Mouse (Mus musculus) kidney, embryonic 14.5 days (tissue): Measurements from ENCODE around the gene D430042O09Rik. TPM values are rescaled to one million over a fixed set of nuclear protein-coding genes. Genes with fewer than 3 reads are reported as not detected.
A peak's percentile ranks its signal among the peaks of the same experiment; 100 is the strongest.

ENCODE experiments used
- ATAC-seq: fragments of 200-750 bp; cut with Nextera tagmentation; 2 replicates; pipeline ENCODE4 v1.8.0; 2017; ENCODE audit warnings: moderate number of reproducible peaks, mild to moderate bottlenecking, moderate TSS enrichment, moderate library complexity; ENCODE audit not compliant: low FRiP score, low TSS enrichment
- H3K27ac ChIP-seq: fragments of 300-500 bp; sonication (generic); 2 replicates; pipeline ENCODE4 v1.5.1; 2014; ENCODE audit warnings: low read depth, mild to moderate bottlenecking, low read length, moderate library complexity, mixed read lengths
- H3K27me3 ChIP-seq: fragments of 300-500 bp; sonication (generic); 2 replicates; pipeline ENCODE4 v1.6.1; 2014; ENCODE audit warnings: mild to moderate bottlenecking, low read length; ENCODE audit not compliant: control insufficient read depth, insufficient read depth
- H3K36me3 ChIP-seq: fragments of 300-500 bp; sonication (generic); 2 replicates; pipeline ENCODE4 v1.6.1; 2014; ENCODE audit warnings: low read length, mixed read lengths; ENCODE audit not compliant: control insufficient read depth, insufficient read depth
- H3K4me1 ChIP-seq: fragments of 300-500 bp; sonication (generic); 2 replicates; pipeline ENCODE4 v1.6.1; 2014; ENCODE audit warnings: low read length, mixed read lengths; ENCODE audit not compliant: control insufficient read depth, insufficient read depth
- H3K4me2 ChIP-seq: fragments of 300-500 bp; sonication (generic); replicated peaks from 2 replicates; pipeline ENCODE4 v1.6.1; 2014; ENCODE audit warnings: low read depth, mild to moderate bottlenecking, low read length
- H3K4me3 ChIP-seq: fragments of 300-500 bp; sonication (generic); 2 replicates; pipeline ENCODE4 v1.5.1; 2014; ENCODE audit warnings: mild to moderate bottlenecking, low read length
- H3K9ac ChIP-seq: fragments of 300-500 bp; sonication (generic); 2 replicates; pipeline ENCODE4 v1.6.1; 2014; ENCODE audit warnings: low read depth, mild to moderate bottlenecking, low read length, moderate library complexity
- H3K9me3 ChIP-seq: fragments of 300-500 bp; sonication (generic); 2 replicates; pipeline ENCODE4 v1.6.1; 2016; ENCODE audit warnings: low read length; ENCODE audit not compliant: control insufficient read depth
- WGBS: fragments of 180-500 bp; shearing (Covaris S2); extraction: QIAGEN DNeasy Blood & Tissue Kit; methylation state at CpG from one replicate; pipeline ENCODE4 v1.1.7; 2014; 5-methylcytosine and 5-hydroxymethylcytosine counted together
- polyA plus RNA-seq: library from polyadenylated mRNA; unstranded; fragments of >200 nt; fragmentation: Nextera tagmentation; extraction: Ambion mirVana; gene quantifications from 2 replicates; pipeline ENCODE4 v1.2.1, GENCODE M21; 2014

The D430042O09Rik gene
- polyA plus RNA-seq, 1 experiment from 2014 or later: 11.5 TPM

GRCm38 (mm10) chr7:125883232-125883631 is 175.5 kb downstream of the D430042O09Rik start:
- H3K36me3 ChIP-seq: no peaks in the 10 kb centered on the region
- H3K27me3 ChIP-seq: no peaks in the 10 kb centered on the region
- H3K9ac ChIP-seq: no peak overlapping the region
- H3K9me3 ChIP-seq: no peaks in the 10 kb centered on the region
- H3K4me3 ChIP-seq: no peak overlapping the region
- H3K27ac ChIP-seq: no peak overlapping the region
- no peak for ATAC-seq
- peaks cover 6% of the 10 kb centered on the region; the same call in 1 of the 2 replicates for H3K4me1 ChIP-seq
- 45% methylated on average over 2 of the region's 2 CpGs for WGBS
- H3K4me2 ChIP-seq: no peak overlapping the region

- 62% methylated on average over 4 of the region's 4 CpGs for WGBS
- H3K27ac ChIP-seq: no peak overlapping the region
- no peak overlapping the region for H3K4me3 ChIP-seq
- H3K27me3 ChIP-seq: no peaks in the 10 kb centered on the region
- ATAC-seq: no peak
- H3K36me3 ChIP-seq: no peaks in the 10 kb centered on the region
- no peak overlapping the region for H3K4me2 ChIP-seq
- H3K9me3 ChIP-seq: no peaks in the 10 kb centered on the region
- no peak overlapping the region for H3K9ac ChIP-seq
- H3K4me1 ChIP-seq: peaks cover 6% of the 10 kb centered on the region; the same call in 1 of the 2 replicates
Observed at GRCm38 (mm10) chr7:125886116-125886680, 178.5 kb downstream of the D430042O09Rik start.

- ATAC-seq: no peak; the same call in 1 of the 2 replicates
- 22% methylated on average over 4 of the region's 4 CpGs for WGBS
Observed at GRCm38 (mm10) chr7:125887124-125887523, 179.4 kb downstream of the D430042O09Rik start.

GRCm38 (mm10) chr7:125887761-125888160 is 180.1 kb downstream of the D430042O09Rik start:
- Histone ChIP-seq H3K4me1 (peaks cover 6% of the 10 kb centered on the region; the same call in 1 of the 2 replicates), H3K36me3 (no peaks in the 10 kb centered on the region), H3K9ac (no peak overlapping the region), H3K27ac (no peak overlapping the region), H3K27me3 (no peaks in the 10 kb centered on the region), H3K4me2 (no peak overlapping the region), H3K9me3 (no peaks in the 10 kb centered on the region), H3K4me3 (no peak overlapping the region)
- no peak for ATAC-seq
- WGBS: 79% methylated on average over 5 of the region's 5 CpGs

More at GRCm38 (mm10) chr7:125887124-125887523, 179.4 kb downstream of the D430042O09Rik start:
- no peak overlapping the region for H3K9ac ChIP-seq
- H3K4me2 ChIP-seq: no peak overlapping the region
- no peaks in the 10 kb centered on the region for H3K36me3 ChIP-seq
- no peaks in the 10 kb centered on the region for H3K27me3 ChIP-seq
- no peaks in the 10 kb centered on the region for H3K9me3 ChIP-seq
- H3K4me3 ChIP-seq: no peak overlapping the region
- no peak overlapping the region for H3K27ac ChIP-seq
- peaks cover 6% of the 10 kb centered on the region; the same call in 1 of the 2 replicates for H3K4me1 ChIP-seq

GRCm38 (mm10) chr7:125888373-125888772 is 180.7 kb downstream of the D430042O09Rik start:
- no peak overlapping the region for H3K4me2 ChIP-seq
- H3K4me1 ChIP-seq: peaks cover 6% of the 10 kb centered on the region; the same call in 1 of the 2 replicates
- H3K36me3 ChIP-seq: no peaks in the 10 kb centered on the region
- no peak overlapping the region for H3K27ac ChIP-seq
- WGBS: 40% methylated on average over 12 of the region's 12 CpGs
- no peaks in the 10 kb centered on the region for H3K9me3 ChIP-seq
- H3K27me3 ChIP-seq: no peaks in the 10 kb centered on the region
- H3K9ac ChIP-seq: no peak overlapping the region
- ATAC-seq: no peak
- no peak overlapping the region for H3K4me3 ChIP-seq

- Histone ChIP-seq H3K27me3 (no peaks in the 10 kb centered on the region), H3K4me2 (no peak overlapping the region), H3K36me3 (no peaks in the 10 kb centered on the region), H3K9ac (no peak overlapping the region), H3K4me1 (no peaks in the 10 kb centered on the region), H3K4me3 (no peak overlapping the region), H3K9me3 (no peaks in the 10 kb centered on the region), H3K27ac (no peak overlapping the region)
- WGBS: 90% methylated on average over 5 of the region's 5 CpGs
- ATAC-seq: no peak
Observed at GRCm38 (mm10) chr7:125893621-125894020, 185.9 kb downstream of the D430042O09Rik start.

- Histone ChIP-seq H3K4me3 (no peak overlapping the region), H3K27ac (no peak overlapping the region), H3K4me2 (no peak overlapping the region), H3K27me3 (no peaks in the 10 kb centered on the region), H3K9me3 (no peaks in the 10 kb centered on the region), H3K36me3 (no peaks in the 10 kb centered on the region), H3K4me1 (no peaks in the 10 kb centered on the region), H3K9ac (no peak overlapping the region)
- no peak for ATAC-seq
- 85% methylated on average over 4 of the region's 4 CpGs for WGBS
Observed at GRCm38 (mm10) chr7:125897059-125897458, 189.4 kb downstream of the D430042O09Rik start.

- Histone ChIP-seq H3K27me3 (no peaks in the 10 kb centered on the region), H3K36me3 (no peaks in the 10 kb centered on the region), H3K4me3 (no peak overlapping the region), H3K9me3 (no peaks in the 10 kb centered on the region), H3K4me2 (no peak overlapping the region), H3K27ac (no peak overlapping the region), H3K4me1 (no peaks in the 10 kb centered on the region), H3K9ac (no peak overlapping the region)
- peak; percentile 76; the same call in 1 of the 2 replicates for ATAC-seq
- 30% methylated on average over 7 of the region's 7 CpGs for WGBS
Observed at GRCm38 (mm10) chr7:125899036-125899435, 191.3 kb downstream of the D430042O09Rik start.

GRCm38 (mm10) chr7:125899916-125900315 is 192.2 kb downstream of the D430042O09Rik start:
- Histone ChIP-seq H3K4me1 (no peaks in the 10 kb centered on the region), H3K4me2 (no peak overlapping the region), H3K27ac (no peak overlapping the region), H3K9ac (no peak overlapping the region), H3K36me3 (no peaks in the 10 kb centered on the region), H3K4me3 (no peak overlapping the region), H3K9me3 (no peaks in the 10 kb centered on the region), H3K27me3 (no peaks in the 10 kb centered on the region)
- no peak for ATAC-seq
- WGBS: 69% methylated on average over 2 of the region's 2 CpGs
